Mouse (Mus musculus) MEL (cell line): Measurements from ENCODE around the gene Cyp21a1. TPM values are rescaled to one million over a fixed set of nuclear protein-coding genes. Genes with fewer than 3 reads are reported as not detected.

Experiments used
- DNase-seq: peaks from one replicate; pipeline ENCODE4 v3.0.0; 2011; ENCODE audit warnings: low read depth, low spot score
- H3K27ac ChIP-seq: 2 replicates; pipeline ENCODE4 v1.5.1; 2012; ENCODE audit warnings: low read depth, mild to moderate bottlenecking, control low read depth, low read length, moderate library complexity; ENCODE audit not compliant: control insufficient read depth
- H3K27me3 ChIP-seq, 2 experiments: fragments of 150-350 bp in 1 of 2; sonication (generic) in 1 of 2; 2 replicates each; pipeline ENCODE4 v1.6.1; 2012; ENCODE audit warnings: low read length in 2 of 2, mild to moderate bottlenecking in 2 of 2, improper control_type of control experiment in 1 of 2, moderate library complexity in 1 of 2; ENCODE audit not compliant: insufficient read depth in 2 of 2, control insufficient read depth in 1 of 2
- H3K36me3 ChIP-seq, 2 experiments: 2 replicates each; pipeline ENCODE4 v1.6.1; 2012 to 2014; ENCODE audit warnings: low read length in 2 of 2, improper control_type of control experiment in 1 of 2, inconsistent platforms in 1 of 2, mild to moderate bottlenecking in 1 of 2; ENCODE audit not compliant: insufficient read depth in 2 of 2, control insufficient read depth in 1 of 2
- H3K4me1 ChIP-seq, 2 experiments: fragments of 150-350 bp in 1 of 2; sonication (generic) in 1 of 2; 2 replicates each; pipeline ENCODE4 v1.6.1; 2012; ENCODE audit warnings: low read length in 2 of 2, improper control_type of control experiment in 1 of 2, mild to moderate bottlenecking in 1 of 2; ENCODE audit not compliant: insufficient read depth in 2 of 2, control insufficient read depth in 1 of 2
- H3K4me3 ChIP-seq, 2 experiments: fragments of 150-350 bp in 1 of 2; sonication (generic) in 1 of 2; 2 replicates each; pipeline ENCODE4 v1.5.1; 2012; ENCODE audit warnings: low read depth in 2 of 2, low read length in 2 of 2, mild to moderate bottlenecking in 2 of 2, moderate library complexity in 2 of 2, control low read depth in 1 of 2, improper control_type of control experiment in 1 of 2; ENCODE audit not compliant: control insufficient read depth in 1 of 2, insufficient read depth in 1 of 2
- H3K79me2 ChIP-seq: 2 replicates; pipeline ENCODE4 v1.6.1; 2012; ENCODE audit warnings: mild to moderate bottlenecking, low read length, moderate library complexity; ENCODE audit not compliant: control insufficient read depth, poor library complexity, insufficient read depth
- H3K9ac ChIP-seq: 2 replicates; pipeline ENCODE4 v1.6.1; 2012; ENCODE audit warnings: low read depth, mild to moderate bottlenecking, control low read depth, low read length, moderate library complexity; ENCODE audit not compliant: control insufficient read depth, poor library complexity, severe bottlenecking
- H3K9me3 ChIP-seq: fragments of 150-350 bp; sonication (generic); replicated peaks from 2 replicates; pipeline ENCODE4 v1.6.1; 2012; ENCODE audit warnings: mild to moderate bottlenecking, low read length, improper control_type of control experiment, moderate library complexity; ENCODE audit not compliant: insufficient read depth
- CHD2 ChIP-seq: IDR thresholded peaks from 2 replicates; pipeline ENCODE4 v1.6.1; 2011; ENCODE audit warnings: low read length, improper control_type of control experiment
- CTCF ChIP-seq, 3 experiments: IDR thresholded peaks in 2 of 3; conservative IDR thresholded peaks in 1 of 3; 2 replicates each; pipeline ENCODE4 v1.5.1; 2011 to 2012; ENCODE audit warnings: low read length in 3 of 3, low read depth in 2 of 3, mild to moderate bottlenecking in 2 of 3, improper control_type of control experiment in 1 of 3, inconsistent platforms in 1 of 3, mixed read lengths in 1 of 3, moderate library complexity in 1 of 3; ENCODE audit not compliant: control insufficient read depth in 1 of 3, insufficient read depth in 1 of 3, poor library complexity in 1 of 3, severe bottlenecking in 1 of 3
- E2F4 ChIP-seq: IDR thresholded peaks from 2 replicates; pipeline ENCODE4 v1.6.1; 2011; ENCODE audit warnings: low read depth, low read length, improper control_type of control experiment, borderline replicate concordance
- ELF1 ChIP-seq: IDR thresholded peaks from 2 replicates; pipeline ENCODE4 v1.6.1; 2014; ENCODE audit warnings: low read depth, mild to moderate bottlenecking, inconsistent platforms, low read length, improper control_type of control experiment, moderate library complexity
- EP300 ChIP-seq, 2 experiments: IDR thresholded peaks; 2 replicates each; pipeline ENCODE4 v1.6.1; 2011; ENCODE audit warnings: improper control_type of control experiment in 2 of 2, low read length in 2 of 2, low read depth in 1 of 2, mild to moderate bottlenecking in 1 of 2
- HCFC1 ChIP-seq: IDR thresholded peaks from 2 replicates; pipeline ENCODE4 v1.6.1; 2012; ENCODE audit warnings: low read depth, mild to moderate bottlenecking, inconsistent platforms, low read length, improper control_type of control experiment, moderate library complexity
- KAT2A ChIP-seq: conservative IDR thresholded peaks from 2 replicates; pipeline ENCODE4 v1.6.1; 2012; ENCODE audit warnings: low read depth, low read length, improper control_type of control experiment, inconsistent platforms
- MAFK ChIP-seq: IDR thresholded peaks from 2 replicates; pipeline ENCODE4 v1.6.1; 2011; ENCODE audit warnings: low read depth, mild to moderate bottlenecking, low read length, improper control_type of control experiment, borderline replicate concordance
- MAX ChIP-seq: IDR thresholded peaks from 2 replicates; pipeline ENCODE4 v1.6.1; 2011; ENCODE audit warnings: low read length, improper control_type of control experiment
- MEF2A ChIP-seq: IDR thresholded peaks from 2 replicates; pipeline ENCODE4 v1.6.1; 2014; ENCODE audit warnings: low read depth, mild to moderate bottlenecking, inconsistent platforms, low read length, improper control_type of control experiment; ENCODE audit not compliant: poor library complexity, insufficient replicate concordance, severe bottlenecking; ENCODE audit errors: extremely low read depth
- MYB ChIP-seq: IDR thresholded peaks from 2 replicates; pipeline ENCODE4 v1.6.1; 2011; ENCODE audit warnings: mild to moderate bottlenecking, low read depth, low read length, improper control_type of control experiment
- POLR2A ChIP-seq, 2 experiments: IDR thresholded peaks; 2 replicates each; pipeline ENCODE4 v1.6.1; 2011 to 2012; ENCODE audit warnings: low read length in 2 of 2, mild to moderate bottlenecking in 2 of 2, control low read depth in 1 of 2, improper control_type of control experiment in 1 of 2, low read depth in 1 of 2, moderate library complexity in 1 of 2; ENCODE audit not compliant: control insufficient read depth in 1 of 2, insufficient read depth in 1 of 2, poor library complexity in 1 of 2
- TCF12 ChIP-seq: IDR thresholded peaks from 2 replicates; pipeline ENCODE4 v1.6.1; 2014; ENCODE audit warnings: low read depth, mild to moderate bottlenecking, inconsistent platforms, low read length, improper control_type of control experiment, moderate library complexity
- USF2 ChIP-seq, 2 experiments: IDR thresholded peaks; 2 replicates each; pipeline ENCODE4 v1.6.1; 2011 to 2012; ENCODE audit warnings: improper control_type of control experiment in 2 of 2, low read length in 2 of 2, borderline replicate concordance in 1 of 2, inconsistent platforms in 1 of 2, low read depth in 1 of 2, mild to moderate bottlenecking in 1 of 2; ENCODE audit not compliant: insufficient read depth in 1 of 2
- ZMIZ1 ChIP-seq: IDR thresholded peaks from 2 replicates; pipeline ENCODE4 v1.6.1; 2012; ENCODE audit warnings: low read depth, mild to moderate bottlenecking, inconsistent platforms, low read length, improper control_type of control experiment, moderate library complexity
- polyA plus RNA-seq, 2 experiments: library from polyadenylated mRNA; stranded (reverse) in 1 of 2; unstranded in 1 of 2; fragments of >175 nt in 1 of 2; fragments of >200 nt in 1 of 2; gene quantifications; 2 replicates each; pipeline versions ENCODE4 v1.2.1 to v1.2.4; 2012; ENCODE audit warnings: low replicate concordance in 2 of 2, low read depth in 1 of 2; ENCODE audit not compliant: insufficient read length in 2 of 2, insufficient read depth in 1 of 2, missing spikeins in 1 of 2
- total RNA-seq: library from RNA; depleted of rRNA; stranded (reverse); fragments of 300-350 nt; gene quantifications from 2 replicates; pipeline ENCODE4 v1.2.3, GENCODE M21; 2012

Gene Cyp21a1
- total and polyA plus RNA-seq, 3 experiments, result not detected

GRCm38 (mm10) chr17:34796311-34797140 is 7.8 kb downstream of the Cyp21a1 start:
- H3K4me3 ChIP-seq, result no peak overlapping the region
- H3K36me3 ChIP-seq, result no peaks in the 10 kb centered on the region
- H3K27ac ChIP-seq, result no peak overlapping the region
- no peaks in the 10 kb centered on the region for H3K4me1 ChIP-seq
- H3K79me2 ChIP-seq, result no peaks in the 10 kb centered on the region
- no peak for TF ChIP-seq USF2 (IDR thresholded peaks at IDR 0.05; ENCODE audit: borderline replicate concordance in 1 of 2, insufficient read depth in 1 of 2, low read depth in 1 of 2, low read length in 2 of 2)
- TF ChIP-seq CHD2, result no peak
- no peak for TF ChIP-seq EP300 (IDR thresholded peaks at IDR 0.05; ENCODE audit: low read depth in 1 of 2, low read length in 2 of 2)
- TF ChIP-seq TCF12, result no peak
- no peak for TF ChIP-seq E2F4
- no peak for TF ChIP-seq MEF2A
- TF ChIP-seq MAX, result no peak
- no peak for TF ChIP-seq ELF1
- TF ChIP-seq ZMIZ1, result no peak
- TF ChIP-seq KAT2A, result no peak
- no peak for TF ChIP-seq POLR2A (IDR thresholded peaks at IDR 0.05; ENCODE audit: control insufficient read depth in 1 of 2, insufficient read depth in 1 of 2, low read depth in 1 of 2, low read length in 2 of 2, poor library complexity in 1 of 2)
- TF ChIP-seq HCFC1, result no peak
- TF ChIP-seq MYB, result no peak
- TF ChIP-seq, all 39 proteins: peak for 0
- Histone ChIP-seq H3K9me3 (no peaks in the 10 kb centered on the region), H3K27me3 (no peaks in the 10 kb centered on the region), H3K9ac (no peak overlapping the region)
- no peak for DNase-seq

- TF ChIP-seq MAFK (no peak), CTCF (IDR thresholded peaks at IDR 0.05 in 2 of 3, conservative IDR thresholded peaks at IDR 0.05 in 1 of 3; ENCODE audit: control insufficient read depth in 1 of 3, insufficient read depth in 1 of 3, low read depth in 2 of 3, low read length in 3 of 3, poor library complexity in 1 of 3, severe bottlenecking in 1 of 3) (peak; percentile 21 to 40 (median 37); a peak in 4 of 6 replicates), MAX (no peak), E2F4 (no peak)
- Histone ChIP-seq H3K36me3 (no peaks in the 10 kb centered on the region), H3K4me1 (no peaks in the 10 kb centered on the region), H3K27me3 (no peaks in the 10 kb centered on the region), H3K9me3 (no peaks in the 10 kb centered on the region), H3K79me2 (no peaks in the 10 kb centered on the region), H3K4me3 (no peak overlapping the region), H3K9ac (no peak overlapping the region), H3K27ac (no peak overlapping the region)
- peak; percentile 5 for DNase-seq
These were observed 8.7 kb downstream of the Cyp21a1 start for GRCm38 (mm10) chr17:34795633-34796032.
